Mouse (Mus musculus) kidney, adult 2 months (tissue): ENCODE data around the gene Rmdn3.

ENCODE experiments used
- CTCF ChIP-seq: fragments of 200-500 bp; conservative IDR thresholded peaks from 2 replicates; pipeline ENCODE4 v1.5.1; 2011; ENCODE audit warnings: low read depth, mild to moderate bottlenecking, control low read depth, low read length, moderate library complexity, mixed read lengths; ENCODE audit not compliant: insufficient read depth, insufficient read length
- POLR2A ChIP-seq: fragments of 200-500 bp; IDR thresholded peaks from one replicate; pipeline ENCODE4 v1.6.1; 2011; ENCODE audit warnings: low read depth, low read length, control low read depth

DNA sequence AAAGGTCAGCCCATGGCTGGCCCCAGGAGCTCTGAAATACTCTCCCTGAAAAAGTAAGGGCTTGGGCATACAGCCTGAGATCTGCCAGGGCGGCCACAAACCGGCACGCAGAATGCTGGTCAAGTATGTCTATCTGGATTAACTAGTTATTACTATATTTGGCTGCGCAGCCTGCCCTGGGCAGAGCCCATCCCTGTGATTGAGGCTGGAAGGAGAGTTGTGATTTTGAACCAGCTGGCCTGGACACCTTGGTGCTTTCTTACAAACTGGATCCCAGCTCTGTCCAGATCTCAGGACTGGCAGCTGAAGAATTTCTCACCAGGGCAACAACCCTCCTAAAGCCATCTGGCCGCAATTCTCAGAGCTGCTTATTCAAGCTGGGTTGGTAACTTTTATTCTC is 37.3 kb upstream of the Rmdn3 start:
- TF ChIP-seq CTCF (no peak), POLR2A (no peak)
